Mouse (Mus musculus) limb, embryonic 14.5 days (tissue): Measurements from ENCODE around the gene Shb. TPM values are rescaled to one million over a fixed set of nuclear protein-coding genes. Genes with fewer than 3 reads are reported as not detected.

Experiments used
- ATAC-seq: fragments of 200-750 bp; cut with Nextera tagmentation; 2 replicates; pipeline ENCODE4 v1.8.0; 2017; ENCODE audit warnings: low read depth, moderate number of reproducible peaks, moderate TSS enrichment; ENCODE audit not compliant: low FRiP score
- DNase-seq: peaks from one replicate; pipeline ENCODE4 v3.0.0-alpha.2; 2015; ENCODE audit warnings: low spot score
- H3K27ac ChIP-seq: fragments of 300-500 bp; sonication (generic); replicated peaks from 2 replicates; pipeline ENCODE4 v1.5.1; 2014; ENCODE audit warnings: low read depth, mild to moderate bottlenecking, low read length, moderate library complexity, mixed read lengths
- H3K27me3 ChIP-seq: fragments of 300-500 bp; sonication (generic); 2 replicates; pipeline ENCODE4 v1.6.1; 2014; ENCODE audit warnings: low read length, mixed read lengths; ENCODE audit not compliant: control insufficient read depth, insufficient read depth
- H3K36me3 ChIP-seq: fragments of 300-500 bp; sonication (generic); 2 replicates; pipeline ENCODE4 v1.6.1; 2014; ENCODE audit warnings: mild to moderate bottlenecking, low read length, moderate library complexity, mixed read lengths; ENCODE audit not compliant: control insufficient read depth, insufficient read depth
- H3K4me1 ChIP-seq: fragments of 300-500 bp; sonication (generic); 2 replicates; pipeline ENCODE4 v1.6.1; 2014; ENCODE audit warnings: antibody characterized with exemption, low read length, mixed read lengths; ENCODE audit not compliant: control insufficient read depth, insufficient read depth
- H3K4me2 ChIP-seq: fragments of 300-500 bp; sonication (generic); replicated peaks from 2 replicates; pipeline ENCODE4 v1.6.1; 2014; ENCODE audit warnings: low read depth, mild to moderate bottlenecking, low read length, moderate library complexity; ENCODE audit not compliant: severe bottlenecking
- H3K4me3 ChIP-seq: fragments of 300-500 bp; sonication (generic); replicated peaks from 2 replicates; pipeline ENCODE4 v1.5.1; 2014; ENCODE audit warnings: low read length
- H3K9ac ChIP-seq: fragments of 300-500 bp; sonication (generic); 2 replicates; pipeline ENCODE4 v1.6.1; 2014; ENCODE audit warnings: mild to moderate bottlenecking, low read depth, low read length, moderate library complexity; ENCODE audit not compliant: severe bottlenecking
- H3K9me3 ChIP-seq: fragments of 300-500 bp; sonication (generic); 2 replicates; pipeline ENCODE4 v1.6.1; 2016; ENCODE audit warnings: low read length; ENCODE audit not compliant: control insufficient read depth
- POLR2A ChIP-seq: fragments of 200-500 bp; IDR thresholded peaks from 2 replicates; pipeline ENCODE4 v1.8.0; 2012; ENCODE audit warnings: inconsistent platforms, mild to moderate bottlenecking, moderate library complexity, borderline replicate concordance; ENCODE audit not compliant: insufficient read depth, insufficient read length; ENCODE audit errors: extremely low read depth
- WGBS: fragments of 180-500 bp; shearing (Covaris S2); extraction: QIAGEN DNeasy Blood & Tissue Kit; methylation state at CpG from one replicate; pipeline ENCODE4 v1.1.7; 2014; 5-methylcytosine and 5-hydroxymethylcytosine counted together
- polyA plus RNA-seq, 2 experiments: library from polyadenylated mRNA; depleted of rRNA in 1 of 2; stranded (reverse) in 1 of 2; unstranded in 1 of 2; fragments of >200 nt; fragmentation: Nextera tagmentation in 1 of 2; extraction: Ambion mirVana in 1 of 2; gene quantifications; 2 replicates each; pipeline versions ENCODE4 v1.2.1 to v1.2.3; 2012 to 2014

Shb gene
- polyA plus RNA-seq, 2 experiments: 10.6 to 19.0 TPM

GRCm38 (mm10) chr4:45522583-45522900 lies 9.7 kb downstream of the Shb start:
- Histone ChIP-seq H3K4me2 (no peak overlapping the region), H3K4me1 (peaks cover 10% of the 10 kb centered on the region), H3K4me3 (no peak overlapping the region), H3K9me3 (no peaks in the 10 kb centered on the region), H3K27me3 (no peaks in the 10 kb centered on the region), H3K27ac (no peak overlapping the region), H3K36me3 (peaks cover 6% of the 10 kb centered on the region; the same call in 1 of the 2 replicates), H3K9ac (no peak overlapping the region)
- DNase-seq (no peak), ATAC-seq (no peak)
- TF ChIP-seq POLR2A: no peak
- 83% methylated on average over 4 of the region's 4 CpGs for WGBS

- Histone ChIP-seq H3K36me3 (peaks cover 6% of the 10 kb centered on the region; the same call in 1 of the 2 replicates), H3K4me1 (peaks cover 8% of the 10 kb centered on the region), H3K4me2 (no peak overlapping the region), H3K27ac (no peak overlapping the region), H3K9me3 (no peaks in the 10 kb centered on the region), H3K9ac (no peak overlapping the region), H3K27me3 (no peaks in the 10 kb centered on the region), H3K4me3 (no peak overlapping the region)
- TF ChIP-seq POLR2A: no peak
- no peak for ATAC-seq
- WGBS: 55% methylated on average over 9 of the region's 9 CpGs
- DNase-seq: no peak
Measured at GRCm38 (mm10) chr4:45521705-45522582, 10.3 kb downstream of the Shb start.

GRCm38 (mm10) chr4:45520375-45520774 lies 11.9 kb downstream of the Shb start:
- Histone ChIP-seq H3K9me3 (no peaks in the 10 kb centered on the region), H3K4me1 (peaks cover 8% of the 10 kb centered on the region; the same call in 1 of the 2 replicates), H3K27me3 (no peaks in the 10 kb centered on the region), H3K36me3 (peaks cover 6% of the 10 kb centered on the region; the same call in 1 of the 2 replicates), H3K4me2 (no peak overlapping the region), H3K27ac (no peak overlapping the region), H3K4me3 (no peak overlapping the region), H3K9ac (no peak overlapping the region)
- TF ChIP-seq POLR2A: no peak
- ATAC-seq: no peak
- DNase-seq: no peak
- 74% methylated on average over 8 of the region's 8 CpGs for WGBS

GRCm38 (mm10) chr4:45517399-45517798 lies 14.9 kb downstream of the Shb start:
- no peak for DNase-seq
- H3K9ac ChIP-seq: no peak overlapping the region
- no peaks in the 10 kb centered on the region for H3K36me3 ChIP-seq
- H3K27me3 ChIP-seq: no peaks in the 10 kb centered on the region
- no peak overlapping the region for H3K27ac ChIP-seq
- H3K4me1 ChIP-seq: peaks cover 31% of the 10 kb centered on the region
- no peak for TF ChIP-seq POLR2A
- ATAC-seq: no peak
- no peaks in the 10 kb centered on the region for H3K9me3 ChIP-seq
- no peak overlapping the region for H3K4me2 ChIP-seq
- no peak overlapping the region for H3K4me3 ChIP-seq
- WGBS: 48% methylated on average over 4 of the region's 4 CpGs

GRCm38 (mm10) chr4:45515894-45516293 lies 16.4 kb downstream of the Shb start:
- no peak overlapping the region for H3K27ac ChIP-seq
- WGBS: 53% methylated on average over 4 of the region's 4 CpGs
- ATAC-seq: no peak
- H3K4me2 ChIP-seq: no peak overlapping the region
- H3K9ac ChIP-seq: no peak overlapping the region
- no peaks in the 10 kb centered on the region for H3K9me3 ChIP-seq
- no peaks in the 10 kb centered on the region for H3K27me3 ChIP-seq
- no peak overlapping the region for H3K4me3 ChIP-seq
- H3K36me3 ChIP-seq: no peaks in the 10 kb centered on the region
- DNase-seq: no peak
- TF ChIP-seq POLR2A: no peak
- peaks cover 27% of the 10 kb centered on the region for H3K4me1 ChIP-seq
